Mouse (Mus musculus): ENCODE results near the gene Mex3a.

DNA sequence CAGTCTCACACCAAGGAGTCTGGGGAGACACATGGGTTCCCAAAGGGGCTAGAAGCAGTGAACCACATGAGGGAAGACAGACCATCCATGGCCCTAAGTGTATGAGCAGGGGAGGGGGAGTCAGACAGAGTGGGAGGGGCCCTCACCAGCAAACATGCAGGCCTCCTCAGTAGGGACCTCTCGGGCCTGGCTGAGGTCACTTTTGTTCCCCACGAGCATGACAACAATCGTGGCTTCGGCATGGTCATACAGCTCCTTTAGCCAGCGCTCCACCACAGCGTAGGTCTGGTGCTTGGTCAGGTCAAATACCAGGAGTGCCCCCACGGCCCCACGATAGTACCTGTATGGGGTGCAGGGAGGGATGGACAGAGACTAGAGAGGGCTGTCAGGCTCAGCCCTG, 11.0 kb downstream of the Mex3a start:
- TF ChIP-seq POLR2A (IDR thresholded peaks at IDR 0.05; ENCODE audit: insufficient read length, low read depth) (no peak), MAX (IDR thresholded peaks at IDR 0.05; ENCODE audit: low read depth) (no peak), TCF12 (IDR thresholded peaks at IDR 0.05; ENCODE audit: insufficient read depth, poor library complexity, severe bottlenecking) (no peak), MYOD1 (IDR thresholded peaks at IDR 0.05; ENCODE audit: control insufficient read depth in 1 of 3, insufficient read length in 2 of 3, low read depth in 2 of 3) (no peak), TCF3 (IDR thresholded peaks at IDR 0.05; ENCODE audit: insufficient read length, low read depth) (no peak), USF1 (IDR thresholded peaks at IDR 0.05; ENCODE audit: low read depth) (no peak), SRF (IDR thresholded peaks at IDR 0.05; ENCODE audit: control insufficient read depth, insufficient read length, low read depth) (no peak)

Measured in myocyte (in vitro differentiated cells).